Mouse (Mus musculus) heart, embryonic 10.5 days (tissue): ENCODE results near the gene Fam84b. TPM values are rescaled to one million over a fixed set of nuclear protein-coding genes. Genes with fewer than 3 reads are reported as not detected.

ENCODE experiments used
- DNase-seq: peaks from one replicate; pipeline ENCODE4 v3.0.0-alpha.2; 2017; ENCODE audit warnings: low spot score
- H3K27ac ChIP-seq: fragments of 300-500 bp; sonication (generic); 2 replicates; pipeline ENCODE4 v1.5.1; 2016; ENCODE audit warnings: mild to moderate bottlenecking
- H3K27me3 ChIP-seq: fragments of 300-500 bp; sonication (generic); 2 replicates; pipeline ENCODE4 v1.6.1; 2016; ENCODE audit warnings: mild to moderate bottlenecking; ENCODE audit not compliant: poor library complexity, insufficient read depth, severe bottlenecking
- H3K36me3 ChIP-seq: fragments of 300-500 bp; sonication (generic); 2 replicates; pipeline ENCODE4 v1.6.1; 2016; ENCODE audit warnings: mild to moderate bottlenecking, moderate library complexity
- H3K4me1 ChIP-seq: fragments of 300-500 bp; sonication (generic); 2 replicates; pipeline ENCODE4 v1.6.1; 2016; ENCODE audit warnings: mild to moderate bottlenecking
- H3K4me3 ChIP-seq: fragments of 300-500 bp; sonication (generic); 2 replicates; pipeline ENCODE4 v1.5.1; 2016; ENCODE audit warnings: mild to moderate bottlenecking, moderate library complexity
- H3K9me3 ChIP-seq: fragments of 300-500 bp; sonication (generic); 2 replicates; pipeline ENCODE4 v1.6.1; 2016; ENCODE audit warnings: mild to moderate bottlenecking, moderate library complexity
- whole genome bisulfite sequencing: fragments of 180-500 bp; shearing (Covaris S2); methylation state at CpG from one replicate; pipeline ENCODE4 v1.1.7; 2016; 5-methylcytosine and 5-hydroxymethylcytosine counted together
- polyA plus RNA-seq: library from polyadenylated mRNA; unstranded; fragments of >200 nt; fragmentation: Nextera tagmentation; extraction: Ambion mirVana; gene quantifications from 2 replicates; pipeline ENCODE4 v1.2.1, GENCODE M21; 2016

Fam84b gene
- 12.5 and 12.7 TPM in 2 replicates for polyA plus RNA-seq

DNA sequence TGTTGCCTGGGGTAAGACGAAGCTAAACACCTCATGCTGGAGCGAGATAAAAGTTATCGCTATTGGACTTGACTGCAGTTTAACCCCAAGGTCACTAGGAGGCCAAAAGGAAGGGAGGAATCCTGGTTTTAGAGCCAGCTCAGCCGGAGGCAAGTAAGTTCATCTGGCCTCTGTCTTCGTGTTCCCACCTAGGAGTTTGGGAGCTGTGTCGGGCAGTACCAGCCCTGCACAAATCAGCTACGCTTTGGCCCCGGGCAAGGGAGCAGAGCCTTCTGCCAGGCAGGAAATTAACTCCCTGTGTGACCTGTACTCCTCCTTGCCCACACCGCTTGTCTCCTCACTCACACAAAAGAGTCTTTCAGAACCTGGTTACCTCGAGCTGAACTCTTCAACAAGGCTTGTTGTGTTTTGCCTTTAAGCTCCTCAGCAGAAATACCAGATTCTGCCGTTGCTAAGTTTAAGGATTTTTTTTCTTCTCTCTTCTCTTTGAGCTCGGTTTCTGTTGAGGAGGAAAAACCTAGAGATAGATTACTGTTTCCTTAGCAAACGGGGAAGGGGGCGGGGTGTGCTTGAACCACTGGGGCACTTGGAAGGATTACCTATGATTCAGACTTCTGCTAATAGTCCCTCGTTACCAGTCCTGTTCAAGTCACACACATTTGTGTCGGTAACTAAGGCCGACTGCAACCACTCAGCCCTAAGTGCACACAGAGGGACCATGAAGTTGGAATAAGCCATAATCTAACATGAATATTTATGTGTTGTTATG, at the start of gene Fam84b:
TSS of gene Fam84b (minus strand) at position 548 of the 769 bp plus-strand sequence.
- WGBS = 28% methylated on average over 17 of the region's 17 CpGs
- Histone ChIP-seq H3K4me3 (0 out of 2 replicates have a peak within 1 kb of the TSS, but pooled peaks have one; percentile 6), H3K9me3 (no peaks in the 10 kb centered on the region)

GRCm38 (mm10) chr15:60898187-60898965, 44.8 kb upstream of the Fam84b start:
- H3K9me3 ChIP-seq = no peaks in the 10 kb centered on the region
- no peak for DNase-seq
- H3K27ac ChIP-seq = no peak overlapping the region
- H3K4me1 ChIP-seq = no peaks in the 10 kb centered on the region
- H3K36me3 ChIP-seq = no peaks in the 10 kb centered on the region
- no peaks in the 10 kb centered on the region for H3K27me3 ChIP-seq
- H3K4me3 ChIP-seq = no peak overlapping the region
- 77% methylated on average over 6 of the region's 6 CpGs for WGBS

More for the DNA sequence above, at the start of gene Fam84b:
- DNase-seq = peak; percentile 87
- H3K4me1 ChIP-seq = peaks cover 25% of the 10 kb centered on the region
- peak within 1 kb of the TSS; percentile 59 for H3K27ac ChIP-seq
- no peaks in the 10 kb centered on the region for H3K36me3 ChIP-seq
- no peaks in the 10 kb centered on the region for H3K27me3 ChIP-seq

DNA sequence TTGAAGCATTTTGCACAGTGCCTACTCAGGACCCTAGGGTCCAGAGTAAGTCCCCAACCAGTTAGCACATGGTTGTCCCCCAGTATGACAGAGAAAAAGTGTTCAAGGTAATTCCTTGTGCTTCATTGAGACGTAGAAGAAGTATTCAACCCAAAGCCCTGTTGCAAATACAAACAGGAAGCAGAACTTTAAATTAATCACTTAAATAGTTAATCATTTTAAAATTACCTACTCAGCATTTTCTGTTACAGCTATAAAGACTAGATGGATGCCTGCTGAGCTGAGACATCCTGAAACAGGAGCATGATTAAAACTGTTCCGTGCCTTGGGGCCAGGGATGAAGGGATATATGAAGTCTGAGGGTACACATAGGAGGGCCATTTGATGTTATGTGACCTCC, 42.5 kb upstream of the Fam84b start:
- no peak for DNase-seq
- Histone ChIP-seq H3K4me1 (peaks cover 7% of the 10 kb centered on the region), H3K9me3 (no peaks in the 10 kb centered on the region), H3K27me3 (no peaks in the 10 kb centered on the region), H3K36me3 (no peaks in the 10 kb centered on the region), H3K27ac (no peak overlapping the region), H3K4me3 (no peak overlapping the region)
- WGBS = 86% methylated on average over 2 of the region's 2 CpGs

GRCm38 (mm10) chr15:60892976-60893463, 39.4 kb upstream of the Fam84b start:
- peaks cover 7% of the 10 kb centered on the region for H3K4me1 ChIP-seq
- no peak overlapping the region for H3K4me3 ChIP-seq
- H3K27ac ChIP-seq = peak overlapping the region; percentile 62; the same call in 1 of the 2 replicates
- no peaks in the 10 kb centered on the region for H3K36me3 ChIP-seq
- 46% methylated on average over 3 of the region's 3 CpGs for WGBS
- H3K9me3 ChIP-seq = no peaks in the 10 kb centered on the region
- H3K27me3 ChIP-seq = no peaks in the 10 kb centered on the region
- no peak for DNase-seq

DNA sequence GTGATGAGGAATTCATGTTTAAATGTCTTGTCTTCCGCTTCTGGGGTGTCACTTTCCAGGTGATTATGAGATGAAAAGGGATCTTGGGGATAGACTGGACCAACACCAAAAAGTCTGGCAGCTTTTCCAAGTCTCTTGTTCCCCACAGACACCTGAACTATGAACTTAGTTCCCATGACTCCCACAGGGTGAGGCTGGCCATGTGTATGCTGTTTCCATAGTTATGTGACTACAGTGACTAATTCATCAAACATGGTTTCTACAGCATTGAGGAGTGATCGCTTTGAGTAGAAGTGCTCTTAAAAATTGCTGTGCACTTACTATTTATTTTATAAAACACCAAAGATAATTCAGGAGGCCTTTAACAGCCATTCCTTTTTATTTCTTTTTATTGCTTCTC, 35.1 kb upstream of the Fam84b start:
- Histone ChIP-seq H3K9me3 (no peaks in the 10 kb centered on the region), H3K4me3 (no peak overlapping the region), H3K4me1 (peaks cover 7% of the 10 kb centered on the region), H3K27ac (no peak overlapping the region), H3K27me3 (no peaks in the 10 kb centered on the region), H3K36me3 (no peaks in the 10 kb centered on the region)
- no peak for DNase-seq
- WGBS = 79% methylated on average over 2 of the region's 2 CpGs

DNA sequence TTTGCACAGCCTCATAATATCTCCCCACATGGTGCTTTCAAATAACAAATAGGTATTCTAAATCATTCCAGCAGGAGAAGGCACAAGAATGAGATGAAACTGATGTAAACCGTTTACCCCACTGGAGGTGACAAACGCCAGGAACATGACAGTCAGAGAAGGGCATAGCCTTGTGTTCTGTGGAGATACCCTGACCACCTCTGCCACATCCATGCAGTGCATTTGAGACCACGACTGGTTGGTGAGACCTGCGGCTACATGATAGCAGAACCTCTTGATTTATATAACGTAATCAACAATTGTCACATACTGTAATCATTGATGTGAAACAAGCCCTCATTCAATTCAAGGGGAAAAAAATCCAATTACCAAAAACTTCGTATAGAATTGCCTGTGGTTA, 22.1 kb upstream of the Fam84b start:
- H3K4me1 ChIP-seq = no peaks in the 10 kb centered on the region
- no peaks in the 10 kb centered on the region for H3K27me3 ChIP-seq
- H3K36me3 ChIP-seq = no peaks in the 10 kb centered on the region
- no peaks in the 10 kb centered on the region for H3K9me3 ChIP-seq
- no peak for DNase-seq
- 82% methylated on average over 6 of the region's 6 CpGs for WGBS
- H3K4me3 ChIP-seq = no peak overlapping the region
- H3K27ac ChIP-seq = no peak overlapping the region

DNA sequence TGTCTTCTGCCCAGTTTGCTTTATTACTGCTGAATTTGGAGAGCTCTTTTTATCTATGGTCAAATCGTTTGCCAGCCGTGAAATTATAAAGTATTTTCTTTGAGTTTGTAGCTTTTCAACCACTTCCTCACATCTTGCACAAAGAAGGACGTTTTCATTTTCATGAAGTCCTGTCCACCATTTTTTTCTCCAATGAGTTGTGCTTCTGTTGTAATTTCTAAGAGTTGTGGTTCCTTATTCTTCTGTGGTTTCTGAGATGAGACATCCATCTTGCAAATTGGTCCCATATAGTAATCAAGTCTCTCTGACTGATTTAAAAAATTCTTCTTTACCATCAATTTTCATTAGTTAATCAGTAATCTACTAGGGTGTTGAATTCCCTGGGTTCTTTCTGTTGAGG, 8.8 kb upstream of the Fam84b start:
- Histone ChIP-seq H3K27me3 (no peaks in the 10 kb centered on the region), H3K4me3 (no peak overlapping the region), H3K36me3 (no peaks in the 10 kb centered on the region), H3K4me1 (no peaks in the 10 kb centered on the region), H3K9me3 (no peaks in the 10 kb centered on the region), H3K27ac (no peak overlapping the region)
- WGBS = 85% methylated on average over 3 of the region's 3 CpGs
- DNase-seq = no peak

- Histone ChIP-seq H3K9me3 (no peaks in the 10 kb centered on the region), H3K4me3 (no peak overlapping the region), H3K27me3 (no peaks in the 10 kb centered on the region), H3K27ac (no peak overlapping the region), H3K4me1 (peaks cover 17% of the 10 kb centered on the region), H3K36me3 (no peaks in the 10 kb centered on the region)
- 79% methylated on average over 1 of the region's 1 CpGs for WGBS
- DNase-seq = no peak
These were observed 1.5 kb upstream of the Fam84b start for GRCm38 (mm10) chr15:60855112-60855511.

DNA sequence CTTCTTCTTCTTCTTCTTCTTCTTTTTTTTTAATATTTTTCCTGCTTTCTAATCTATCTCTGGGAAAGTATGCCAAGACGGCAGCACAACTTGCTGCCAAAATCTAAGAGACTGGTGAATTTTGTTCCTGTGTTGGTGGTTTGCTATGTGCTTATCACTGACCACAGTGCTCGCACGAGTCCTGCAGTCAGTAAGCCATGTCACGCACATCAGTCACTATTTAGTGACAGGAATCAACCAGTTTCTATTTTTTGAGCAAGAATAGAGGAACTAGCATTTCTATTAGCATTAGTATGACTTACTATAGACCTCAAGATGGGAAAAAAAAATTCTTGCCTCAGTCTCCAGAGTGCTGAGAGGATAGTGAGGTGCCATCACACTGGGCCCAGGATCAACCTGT, 573 bp upstream of the Fam84b start:
- no peaks in the 10 kb centered on the region for H3K36me3 ChIP-seq
- 72% methylated on average over 4 of the region's 4 CpGs for WGBS
- no peak overlapping the region for H3K4me3 ChIP-seq
- H3K27me3 ChIP-seq = no peaks in the 10 kb centered on the region
- peaks cover 23% of the 10 kb centered on the region for H3K4me1 ChIP-seq
- no peak overlapping the region for H3K27ac ChIP-seq
- H3K9me3 ChIP-seq = no peaks in the 10 kb centered on the region
- DNase-seq = no peak

DNA sequence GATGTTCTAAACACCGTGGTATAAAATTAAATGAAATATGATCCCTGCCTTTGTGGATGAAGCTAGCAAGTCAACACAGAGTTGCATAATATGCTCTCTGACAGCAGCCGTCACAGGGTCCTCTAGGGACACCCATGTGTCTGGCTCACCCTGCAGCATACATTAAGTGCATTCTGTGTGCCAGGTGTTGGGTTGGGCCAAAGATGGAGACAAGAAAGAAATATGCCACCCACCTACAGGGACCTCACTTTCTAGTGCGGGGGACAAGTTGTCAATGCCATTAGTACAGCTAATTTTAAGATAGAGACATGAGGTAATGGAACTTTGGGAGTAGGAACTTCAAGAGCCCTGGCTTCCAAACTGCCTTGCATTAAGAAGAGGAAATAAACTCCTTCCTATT, 4.9 kb downstream of the Fam84b start:
- no peak for DNase-seq
- Histone ChIP-seq H3K4me3 (no peak overlapping the region), H3K36me3 (no peaks in the 10 kb centered on the region), H3K4me1 (peaks cover 32% of the 10 kb centered on the region), H3K27me3 (no peaks in the 10 kb centered on the region), H3K27ac (no peak overlapping the region), H3K9me3 (no peaks in the 10 kb centered on the region)
- 75% methylated on average over 3 of the region's 3 CpGs for WGBS

- Histone ChIP-seq H3K4me1 (peaks cover 28% of the 10 kb centered on the region), H3K27ac (peak overlapping the region; percentile 49; the same call in 1 of the 2 replicates), H3K4me3 (no peak overlapping the region), H3K9me3 (no peaks in the 10 kb centered on the region), H3K27me3 (no peaks in the 10 kb centered on the region), H3K36me3 (no peaks in the 10 kb centered on the region)
- WGBS = 34% methylated on average over 6 of the region's 6 CpGs
- no peak for DNase-seq
These were observed 7.3 kb downstream of the Fam84b start for GRCm38 (mm10) chr15:60846291-60846690.

DNA sequence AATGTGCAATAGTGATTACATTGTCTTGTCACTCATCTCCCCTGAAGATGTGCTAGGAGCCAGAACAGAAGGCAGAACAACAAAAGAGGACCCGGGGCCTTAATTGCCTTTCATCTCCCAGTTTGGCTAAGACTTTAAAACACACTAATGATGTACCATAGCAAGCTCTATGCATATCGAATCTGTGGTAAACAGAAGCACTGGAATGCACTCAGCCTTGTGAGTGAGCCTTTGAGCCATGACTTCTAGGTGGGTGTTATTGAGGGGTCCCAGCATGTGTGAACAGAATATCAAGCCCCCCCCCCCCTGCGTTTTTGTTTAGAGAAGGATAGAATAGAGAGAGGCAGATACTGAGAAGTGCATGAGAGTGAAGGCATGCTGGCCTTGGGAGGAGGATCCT, 7.7 kb downstream of the Fam84b start:
- H3K36me3 ChIP-seq = no peaks in the 10 kb centered on the region
- peaks cover 29% of the 10 kb centered on the region for H3K4me1 ChIP-seq
- H3K4me3 ChIP-seq = no peak overlapping the region
- no peaks in the 10 kb centered on the region for H3K9me3 ChIP-seq
- no peak for DNase-seq
- peak overlapping the region; percentile 49; the same call in 1 of the 2 replicates for H3K27ac ChIP-seq
- no peaks in the 10 kb centered on the region for H3K27me3 ChIP-seq
- WGBS = 37% methylated on average over 3 of the region's 3 CpGs

GRCm38 (mm10) chr15:60841785-60842184, 11.8 kb downstream of the Fam84b start:
- WGBS = 24% methylated on average over 4 of the region's 4 CpGs

More at GRCm38 (mm10) chr15:60841785-60842184, 11.8 kb downstream of the Fam84b start:
- no peaks in the 10 kb centered on the region for H3K36me3 ChIP-seq
- H3K4me3 ChIP-seq = no peak overlapping the region
- H3K27me3 ChIP-seq = no peaks in the 10 kb centered on the region
- peaks cover 36% of the 10 kb centered on the region for H3K4me1 ChIP-seq
- H3K9me3 ChIP-seq = no peaks in the 10 kb centered on the region
- DNase-seq = no peak
- no peak overlapping the region for H3K27ac ChIP-seq
